Mouse (Mus musculus): ENCODE data around the gene Ttll8.
A peak's percentile ranks its signal among the peaks of the same experiment; 100 is the strongest.

Gene Ttll8

GRCm38 (mm10) chr15:88954368-88955072, at the start of gene Ttll8:
Gene Ttll8, minus strand, starts transcription at chr15:88954418.
- peak; percentile 35 to 56 for DNase-seq

- DNase-seq = no peak
These were observed 47.0 kb upstream of the Ttll8 start for GRCm38 (mm10) chr15:89001245-89001644.

- no peak for DNase-seq
These were observed 46.1 kb upstream of the Ttll8 start for GRCm38 (mm10) chr15:89000367-89000766.

GRCm38 (mm10) chr15:88999124-88999523, 44.9 kb upstream of the Ttll8 start:
- peak; percentile 16 to 29 for DNase-seq

- DNase-seq = no peak
These were observed 44.4 kb upstream of the Ttll8 start for GRCm38 (mm10) chr15:88998636-88999035.

GRCm38 (mm10) chr15:88989236-88989635, 35.0 kb upstream of the Ttll8 start:
- peak; percentile 12 to 32 for DNase-seq

- DNase-seq = no peak
These were observed 28.4 kb upstream of the Ttll8 start, which contains the start of gene Mov10l1 for GRCm38 (mm10) chr15:88982534-88983079. Gene Mov10l1, plus strand, starts transcription at chr15:88982909.

GRCm38 (mm10) chr15:88979138-88979446, 24.9 kb upstream of the Ttll8 start:
- DNase-seq = no peak

GRCm38 (mm10) chr15:88978281-88979137, 24.3 kb upstream of the Ttll8 start, which contains the start of gene Mlc1:
Gene Mlc1, minus strand, starts transcription at chr15:88979007.
- no peak for DNase-seq

- no peak for DNase-seq
These were observed 18.1 kb upstream of the Ttll8 start for GRCm38 (mm10) chr15:88972300-88972699.

- DNase-seq = no peak
These were observed 9.9 kb upstream of the Ttll8 start for GRCm38 (mm10) chr15:88964070-88964578.

- DNase-seq = no peak
These were observed 3.3 kb upstream of the Ttll8 start for GRCm38 (mm10) chr15:88957522-88957921.

- no peak for DNase-seq
These were observed 1.1 kb upstream of the Ttll8 start for GRCm38 (mm10) chr15:88955342-88955741.

GRCm38 (mm10) chr15:88951246-88951645, 3.0 kb downstream of the Ttll8 start:
- DNase-seq = no peak

GRCm38 (mm10) chr15:88946851-88947250, 7.4 kb downstream of the Ttll8 start:
- DNase-seq = peak in 1 of 2 experiments; percentile 12

GRCm38 (mm10) chr15:88943896-88944551, 10.2 kb downstream of the Ttll8 start:
- DNase-seq = no peak

- no peak for DNase-seq
These were observed 11.4 kb downstream of the Ttll8 start for GRCm38 (mm10) chr15:88942783-88943182.

- no peak for DNase-seq
These were observed 16.9 kb downstream of the Ttll8 start for GRCm38 (mm10) chr15:88937291-88937650.

GRCm38 (mm10) chr15:88936619-88937290, 17.5 kb downstream of the Ttll8 start:
- no peak for DNase-seq

GRCm38 (mm10) chr15:88934141-88934540, 20.1 kb downstream of the Ttll8 start:
- peak; percentile 27 to 29 for DNase-seq

- no peak for DNase-seq
These were observed 21.6 kb downstream of the Ttll8 start for GRCm38 (mm10) chr15:88932667-88933066.

- peak; percentile 24 to 47 for DNase-seq
These were observed 32.3 kb downstream of the Ttll8 start for GRCm38 (mm10) chr15:88921992-88922310.
